Mouse (Mus musculus) limb, embryonic 15.5 days (tissue): ENCODE results near the gene Slc7a11. TPM values are rescaled to one million over a fixed set of nuclear protein-coding genes. Genes with fewer than 3 reads are reported as not detected.

Experiments used
- ATAC-seq: fragments of 200-750 bp; cut with Nextera tagmentation; 2 replicates; pipeline ENCODE4 v1.8.0; 2017; ENCODE audit warnings: low read depth, moderate TSS enrichment; ENCODE audit not compliant: insufficient number of reproducible peaks, low FRiP score, low TSS enrichment
- H3K27ac ChIP-seq: fragments of 300-500 bp; sonication (generic); 2 replicates; pipeline ENCODE4 v1.5.1; 2015; ENCODE audit warnings: moderate library complexity, mild to moderate bottlenecking, inconsistent platforms
- H3K27me3 ChIP-seq: fragments of 300-500 bp; sonication (generic); 2 replicates; pipeline ENCODE4 v1.6.1; 2015; ENCODE audit warnings: inconsistent platforms
- H3K36me3 ChIP-seq: fragments of 300-500 bp; sonication (generic); 2 replicates; pipeline ENCODE4 v1.6.1; 2015; ENCODE audit warnings: inconsistent platforms
- H3K4me1 ChIP-seq: fragments of 300-500 bp; sonication (generic); 2 replicates; pipeline ENCODE4 v1.6.1; 2015; ENCODE audit warnings: inconsistent platforms
- H3K4me2 ChIP-seq: fragments of 300-500 bp; sonication (generic); 2 replicates; pipeline ENCODE4 v1.6.1; 2015; ENCODE audit warnings: mild to moderate bottlenecking, inconsistent platforms
- H3K4me3 ChIP-seq: fragments of 300-500 bp; sonication (generic); 2 replicates; pipeline ENCODE4 v1.5.1; 2015; ENCODE audit warnings: mild to moderate bottlenecking, inconsistent platforms
- H3K9ac ChIP-seq: fragments of 300-500 bp; sonication (generic); 2 replicates; pipeline ENCODE4 v1.6.1; 2015; ENCODE audit warnings: inconsistent platforms
- H3K9me3 ChIP-seq: fragments of 300-500 bp; sonication (generic); 2 replicates; pipeline ENCODE4 v1.6.1; 2016; ENCODE audit warnings: inconsistent platforms
- WGBS: fragments of 180-500 bp; shearing (Covaris S2); methylation state at CpG from one replicate; pipeline ENCODE4 v1.1.7; 2015; 5-methylcytosine and 5-hydroxymethylcytosine counted together
- polyA plus RNA-seq: library from polyadenylated mRNA; unstranded; fragments of >200 nt; fragmentation: Nextera tagmentation; extraction: Ambion mirVana; gene quantifications from 2 replicates; pipeline ENCODE4 v1.2.1, GENCODE M21; 2015

Gene Slc7a11
- polyA plus RNA-seq, 1 experiment from 2014 or later = 7.0 TPM

DNA sequence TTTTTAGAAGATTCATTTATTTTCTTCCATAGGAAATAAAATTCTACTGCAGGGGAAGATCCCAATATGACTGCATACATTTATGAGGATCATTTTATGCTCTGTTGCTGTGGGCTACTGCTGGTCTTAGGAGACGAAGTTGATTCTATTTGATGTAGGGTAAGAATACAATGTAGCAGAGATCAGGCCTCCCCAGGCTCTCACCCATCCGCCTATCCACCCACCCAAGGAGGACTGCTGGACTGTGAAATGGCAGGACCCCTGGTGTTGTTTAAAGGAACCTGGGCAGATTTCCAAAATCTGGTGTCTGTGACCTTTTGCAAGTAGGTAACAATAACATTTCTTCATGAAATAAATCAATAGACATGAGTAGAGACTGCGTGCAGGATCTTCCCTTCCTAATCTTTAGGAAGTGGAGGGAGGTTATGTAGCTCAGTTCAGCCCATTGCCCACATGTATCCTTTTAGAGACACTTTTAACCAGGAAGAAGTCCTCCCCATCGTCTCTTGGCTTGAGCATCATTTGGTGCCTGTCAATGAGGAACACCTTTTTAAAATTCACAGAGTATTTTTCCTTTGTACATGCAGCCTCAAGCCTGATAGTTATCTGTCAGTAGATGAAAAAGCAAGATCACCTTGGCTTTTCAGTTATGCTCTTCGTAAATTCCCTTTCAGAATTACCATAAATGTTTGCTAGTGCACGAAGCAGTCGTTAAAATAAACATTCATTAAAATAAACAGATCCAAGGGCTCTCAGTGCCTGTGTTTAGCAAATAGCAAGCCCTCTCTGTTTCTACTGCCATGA, 576.1 kb downstream of the Slc7a11 start:
- no peak overlapping the region for H3K4me3 ChIP-seq
- H3K27ac ChIP-seq = 0 out of 2 replicates have a peak overlapping the region, but pooled peaks have one; percentile 8
- no peaks in the 10 kb centered on the region for H3K27me3 ChIP-seq
- H3K9me3 ChIP-seq = no peaks in the 10 kb centered on the region
- 34% methylated on average over 7 of the region's 7 CpGs for WGBS
- peaks cover 17% of the 10 kb centered on the region for H3K4me1 ChIP-seq
- no peak overlapping the region for H3K4me2 ChIP-seq
- no peaks in the 10 kb centered on the region for H3K36me3 ChIP-seq
- H3K9ac ChIP-seq = no peak overlapping the region
- ATAC-seq = no peak

DNA sequence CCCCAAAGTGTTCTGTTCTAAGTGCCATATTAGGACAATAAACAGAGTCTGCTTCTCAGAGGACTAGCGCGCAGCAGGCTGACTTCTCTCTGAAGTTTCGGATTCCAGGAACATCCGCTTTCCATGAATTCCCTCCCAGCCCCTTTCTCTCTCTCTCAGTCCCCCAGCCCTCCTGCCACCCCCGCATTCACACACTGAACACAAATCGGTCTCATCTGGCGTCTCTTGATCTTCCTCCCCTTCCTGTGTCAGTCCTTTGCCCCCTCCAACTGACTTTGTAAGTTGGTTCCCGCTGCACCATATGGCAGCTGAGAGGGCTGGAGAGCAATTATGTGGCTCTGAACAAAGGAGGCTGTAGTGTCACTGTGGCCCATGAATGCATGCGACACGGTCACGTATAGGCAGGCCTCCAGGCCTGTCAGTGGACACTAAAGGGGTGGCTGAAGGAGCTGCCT, 577.3 kb downstream of the Slc7a11 start:
- no peak overlapping the region; the same call in 1 of the 2 replicates for H3K4me2 ChIP-seq
- WGBS = 21% methylated on average over 11 of the region's 11 CpGs
- H3K4me1 ChIP-seq = peaks cover 17% of the 10 kb centered on the region
- H3K9me3 ChIP-seq = no peaks in the 10 kb centered on the region
- ATAC-seq = peak; percentile 30; the same call in 1 of the 2 replicates
- H3K4me3 ChIP-seq = no peak overlapping the region
- no peaks in the 10 kb centered on the region for H3K27me3 ChIP-seq
- H3K36me3 ChIP-seq = no peaks in the 10 kb centered on the region
- H3K27ac ChIP-seq = peak overlapping the region; percentile 54
- no peak overlapping the region for H3K9ac ChIP-seq

DNA sequence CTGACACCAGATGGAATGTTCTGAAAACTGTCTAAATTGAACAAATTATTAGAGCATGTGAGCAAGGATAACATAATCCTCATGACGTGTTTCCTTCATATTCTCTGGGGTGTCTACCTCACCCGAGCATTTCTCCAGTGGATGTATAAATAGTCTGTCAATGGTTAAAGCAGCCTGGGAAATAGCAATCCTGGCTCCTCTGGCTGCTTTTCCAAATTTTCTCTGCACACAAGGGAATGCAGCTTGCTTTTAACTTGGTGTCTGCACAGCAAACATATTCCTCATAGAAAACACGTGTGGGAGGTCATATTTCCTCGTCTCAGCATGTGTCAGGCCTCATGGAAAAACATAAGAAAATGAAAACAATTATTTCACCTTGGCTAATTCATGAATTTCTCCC, 586.6 kb downstream of the Slc7a11 start:
- H3K4me1 ChIP-seq = peaks cover 3% of the 10 kb centered on the region; the same call in 1 of the 2 replicates
- H3K9me3 ChIP-seq = no peaks in the 10 kb centered on the region
- no peak overlapping the region for H3K27ac ChIP-seq
- H3K4me3 ChIP-seq = no peak overlapping the region
- no peak overlapping the region for H3K4me2 ChIP-seq
- no peaks in the 10 kb centered on the region for H3K36me3 ChIP-seq
- WGBS = 21% methylated on average over 4 of the region's 4 CpGs
- H3K9ac ChIP-seq = no peak overlapping the region
- no peak for ATAC-seq
- no peaks in the 10 kb centered on the region for H3K27me3 ChIP-seq

DNA sequence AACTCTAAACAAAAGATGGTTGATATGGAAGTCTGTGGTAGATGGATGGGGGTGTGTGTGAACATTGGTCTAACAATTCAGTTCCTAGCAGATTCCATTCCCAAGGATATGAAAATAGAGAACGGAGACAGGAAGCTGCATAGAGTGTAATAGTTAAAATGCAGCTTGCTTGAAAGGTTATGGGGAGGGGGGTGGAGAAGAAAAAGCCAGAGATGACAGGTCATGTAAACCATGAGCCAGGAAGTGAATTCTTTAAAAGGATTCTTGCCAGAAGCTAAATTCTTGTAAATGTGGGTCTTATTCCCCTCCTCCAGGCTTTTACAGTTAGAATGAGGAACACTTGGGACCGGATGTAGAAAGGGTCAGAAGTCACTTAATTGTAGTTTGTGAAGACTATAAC, 589.1 kb downstream of the Slc7a11 start:
- Histone ChIP-seq H3K27ac (no peak overlapping the region), H3K27me3 (no peaks in the 10 kb centered on the region), H3K9ac (no peak overlapping the region), H3K4me2 (no peak overlapping the region), H3K9me3 (no peaks in the 10 kb centered on the region), H3K4me3 (no peak overlapping the region), H3K4me1 (peaks cover 3% of the 10 kb centered on the region; the same call in 1 of the 2 replicates), H3K36me3 (no peaks in the 10 kb centered on the region)
- WGBS = 24% methylated on average over 2 of the region's 2 CpGs
- no peak for ATAC-seq

DNA sequence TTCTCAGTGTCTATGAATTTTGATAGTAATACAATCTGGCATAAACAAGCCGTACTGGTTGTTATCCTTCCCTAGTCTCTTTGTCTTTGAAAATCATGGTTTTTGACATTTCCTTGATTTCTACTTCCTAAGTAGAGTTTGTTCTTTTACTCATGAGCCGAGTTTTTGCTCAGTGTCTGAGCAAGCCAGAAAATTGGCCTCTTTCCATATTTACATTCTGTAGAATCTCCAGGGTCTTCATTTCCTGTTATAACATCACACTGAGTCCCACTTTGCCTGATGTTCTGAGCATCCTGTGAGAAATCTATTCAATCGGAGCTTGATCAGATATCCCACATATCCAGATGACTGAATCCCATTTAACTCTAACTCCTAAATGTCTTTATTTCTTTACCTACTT, 600.4 kb downstream of the Slc7a11 start:
- no peak overlapping the region for H3K27ac ChIP-seq
- 63% methylated on average over 3 of the region's 3 CpGs for WGBS
- H3K4me3 ChIP-seq = no peak overlapping the region
- no peaks in the 10 kb centered on the region for H3K36me3 ChIP-seq
- no peak overlapping the region for H3K4me2 ChIP-seq
- no peak for ATAC-seq
- H3K27me3 ChIP-seq = no peaks in the 10 kb centered on the region
- no peaks in the 10 kb centered on the region for H3K4me1 ChIP-seq
- H3K9ac ChIP-seq = no peak overlapping the region
- no peaks in the 10 kb centered on the region for H3K9me3 ChIP-seq
